In genomic region chr19:24085306-24085705, GRCm38 (mm10) we compare ENCODE assay signal across 26 mouse cellular contexts. TPM values are rescaled to one million over a fixed set of nuclear protein-coding genes. Genes with fewer than 3 reads are reported as not detected.
DNase-seq lines count a peak whose midpoint lies in the region; ATAC-seq and TF ChIP-seq lines count a peak whose summit lies in the region.
"Had no signal": no experiment of that assay in that cellular context is flagged by ENCODE, and none has a peak within 500 bp of the region (broad histone marks: within the 10 kb centered on the region; RNA-seq: fewer than 3 reads in every experiment).

No protein-coding gene starts in this region.

- WGBS in forebrain, embryonic 14.5 days: 74% methylated on average over 2 of the region's 2 CpGs
- 54% methylated on average over 2 of the region's 2 CpGs for WGBS in forebrain, embryonic 16.5 days
- 73% methylated on average over 2 of the region's 2 CpGs for WGBS in limb, embryonic 14.5 days
- WGBS in limb, embryonic 10.5 days: 85% methylated on average over 2 of the region's 2 CpGs

- no peak for ATAC-seq in forebrain, embryonic 14.5 days
- ATAC-seq in forebrain, embryonic 16.5 days: no peak
- ATAC-seq in limb, embryonic 14.5 days (ENCODE audit: low FRiP score, low read depth): no peak
- ATAC-seq: activated CD4-positive, CD25-positive, alpha-beta regulatory T cell, adult 4 months; forebrain, embryonic 13.5 days; hindbrain, embryonic 16.5 days; intestine, embryonic 15.5 days had no signal

- H3K36me3 ChIP-seq in forebrain, embryonic 14.5 days (ENCODE audit: control insufficient read depth, insufficient read depth, low read length): no peaks in the 10 kb centered on the region
- H3K36me3 ChIP-seq in forebrain, embryonic 16.5 days (ENCODE audit: control insufficient read depth, insufficient read depth): no peaks in the 10 kb centered on the region
- no peaks in the 10 kb centered on the region for H3K36me3 ChIP-seq in limb, embryonic 14.5 days (ENCODE audit: control insufficient read depth, insufficient read depth, low read length)
- H3K36me3 ChIP-seq in limb, embryonic 10.5 days: no peaks in the 10 kb centered on the region
- H3K36me3 ChIP-seq: heart, embryonic 12.5 days; intestine, embryonic 15.5 days; liver, embryonic 15.5 days; lung, embryonic 15.5 days; midbrain, embryonic 12.5 days had no signal

- TF ChIP-seq POLR2A in limb, embryonic 14.5 days (IDR thresholded peaks at IDR 0.05; ENCODE audit: borderline replicate concordance, extremely low read depth, insufficient read depth, insufficient read length): no peak

- no peaks in the 10 kb centered on the region for H3K9me3 ChIP-seq in forebrain, embryonic 14.5 days (replicated peaks; ENCODE audit: control insufficient read depth, low read length)
- H3K9me3 ChIP-seq in forebrain, embryonic 16.5 days (ENCODE audit: control insufficient read depth, low read length): no peaks in the 10 kb centered on the region
- H3K9me3 ChIP-seq in limb, embryonic 14.5 days (ENCODE audit: control insufficient read depth, low read length): no peaks in the 10 kb centered on the region
- no peaks in the 10 kb centered on the region for H3K9me3 ChIP-seq in limb, embryonic 10.5 days (replicated peaks)
- H3K9me3 ChIP-seq: forebrain, embryonic 13.5 days; heart, embryonic 12.5 days; intestine, embryonic 15.5 days; liver, embryonic 15.5 days; lung, embryonic 15.5 days; midbrain, embryonic 12.5 days had no signal

- H3K4me1 ChIP-seq in forebrain, embryonic 14.5 days (ENCODE audit: control insufficient read depth, insufficient read depth, low read length): no peaks in the 10 kb centered on the region
- 0 out of 2 replicates have a peak, but pooled peaks cover 3% of the 10 kb centered on the region for H3K4me1 ChIP-seq in forebrain, embryonic 16.5 days (replicated peaks; ENCODE audit: control insufficient read depth, insufficient read depth, low read length)
- no peaks in the 10 kb centered on the region for H3K4me1 ChIP-seq in limb, embryonic 14.5 days (ENCODE audit: control insufficient read depth, insufficient read depth, low read length)
- no peaks in the 10 kb centered on the region for H3K4me1 ChIP-seq in limb, embryonic 10.5 days
- H3K4me1 ChIP-seq: forebrain, embryonic 13.5 days; intestine, embryonic 15.5 days; liver, embryonic 15.5 days; lung, embryonic 15.5 days; midbrain, embryonic 12.5 days had no signal

- H3K27me3 ChIP-seq in forebrain, embryonic 14.5 days (replicated peaks; ENCODE audit: control insufficient read depth, insufficient read depth, low read length): no peaks in the 10 kb centered on the region
- H3K27me3 ChIP-seq in forebrain, embryonic 16.5 days (replicated peaks; ENCODE audit: control insufficient read depth, insufficient read depth, low read length): no peaks in the 10 kb centered on the region
- H3K27me3 ChIP-seq in limb, embryonic 14.5 days (ENCODE audit: control insufficient read depth, insufficient read depth, low read length): no peaks in the 10 kb centered on the region
- no peaks in the 10 kb centered on the region for H3K27me3 ChIP-seq in limb, embryonic 10.5 days (ENCODE audit: low read depth, poor library complexity, severe bottlenecking)
- H3K27me3 ChIP-seq: forebrain, embryonic 13.5 days; heart, embryonic 12.5 days; intestine, embryonic 15.5 days; liver, embryonic 15.5 days; lung, embryonic 15.5 days; midbrain, embryonic 12.5 days had no signal

- no peak overlapping the region for H3K9ac ChIP-seq in forebrain, embryonic 14.5 days (ENCODE audit: low read length)
- no peak overlapping the region for H3K9ac ChIP-seq in forebrain, embryonic 16.5 days (replicated peaks; ENCODE audit: low read depth, low read length)
- no peak overlapping the region for H3K9ac ChIP-seq in limb, embryonic 14.5 days (ENCODE audit: low read depth, low read length, severe bottlenecking)
- H3K9ac ChIP-seq: forebrain, embryonic 13.5 days; heart, embryonic 12.5 days; intestine, embryonic 15.5 days; liver, embryonic 15.5 days; lung, embryonic 15.5 days; midbrain, embryonic 12.5 days had no signal

- H3K4me3 ChIP-seq in forebrain, embryonic 14.5 days (ENCODE audit: low read depth, low read length): no peak overlapping the region
- H3K4me3 ChIP-seq in forebrain, embryonic 16.5 days (replicated peaks; ENCODE audit: low read length): no peak overlapping the region
- no peak overlapping the region for H3K4me3 ChIP-seq in limb, embryonic 14.5 days (replicated peaks; ENCODE audit: low read length)
- H3K4me3 ChIP-seq in limb, embryonic 10.5 days: no peak overlapping the region
- H3K4me3 ChIP-seq: forebrain, embryonic 13.5 days; heart, adult 2 months; heart, embryonic 12.5 days; intestine, embryonic 15.5 days; liver, embryonic 15.5 days; lung, embryonic 15.5 days; midbrain, embryonic 12.5 days had no signal

- no peak overlapping the region for H3K4me2 ChIP-seq in forebrain, embryonic 14.5 days (ENCODE audit: low read length)
- no peak overlapping the region for H3K4me2 ChIP-seq in forebrain, embryonic 16.5 days (ENCODE audit: low read length)
- no peak overlapping the region for H3K4me2 ChIP-seq in limb, embryonic 14.5 days (replicated peaks; ENCODE audit: low read depth, low read length, severe bottlenecking)
- H3K4me2 ChIP-seq: forebrain, embryonic 13.5 days; heart, embryonic 12.5 days; intestine, embryonic 15.5 days; liver, embryonic 15.5 days; lung, embryonic 15.5 days; midbrain, embryonic 12.5 days had no signal

- peak; percentile 47 for DNase-seq in forebrain, embryonic 14.5 days (ENCODE audit: low spot score)
- DNase-seq in limb, embryonic 14.5 days (ENCODE audit: low spot score): peak; percentile 20
- DNase-seq in limb, embryonic 10.5 days (ENCODE audit: low spot score): no peak
- DNase-seq in 3T3-L1 (ENCODE audit: low read depth, low spot score): peak; percentile 57
- peak; percentile 36 for DNase-seq in brain, adult 2 months (ENCODE audit: low read depth, low spot score)
- DNase-seq in testis, postnatal 14 days (ENCODE audit: low spot score): no peak
- DNase-seq: adrenal gland, adult 2 months; adrenal gland, postnatal 36 days; B cell, adult 2 months; cerebellum, adult 9-10 months; heart, adult 2 months; heart, postnatal 4 days; kidney, adult 2 months; kidney, postnatal 4 days; lung, postnatal 36 days; thymus, postnatal 4 days had no signal

- no peak overlapping the region for H3K27ac ChIP-seq in forebrain, embryonic 14.5 days (ENCODE audit: low read depth, low read length)
- no peak overlapping the region for H3K27ac ChIP-seq in forebrain, embryonic 16.5 days (ENCODE audit: low read length)
- H3K27ac ChIP-seq in limb, embryonic 14.5 days (replicated peaks; ENCODE audit: low read depth, low read length): no peak overlapping the region
- H3K27ac ChIP-seq in limb, embryonic 10.5 days: no peak overlapping the region
- H3K27ac ChIP-seq: forebrain, embryonic 13.5 days; heart, adult 2 months; intestine, embryonic 15.5 days; kidney, postnatal 0 days; liver, embryonic 15.5 days; lung, embryonic 15.5 days; midbrain, embryonic 12.5 days had no signal

RNA-seq across cellular contexts. Expression of gene Fam189a2, which starts 54.5 kb away (rescaled TPM):
- polyA plus RNA-seq in forebrain, embryonic 14.5 days (2014; fragmentation: Nextera tagmentation; extraction: Ambion mirVana): 0.80 and 1.1 TPM in 2 replicates
- 0.37 and 1.1 TPM in 2 replicates for polyA plus RNA-seq in forebrain, embryonic 16.5 days (2015; fragmentation: Nextera tagmentation; extraction: Ambion mirVana)
- polyA plus RNA-seq in limb, embryonic 14.5 days (2012; rRNA removed): 4.5 and 5.0 TPM in 2 replicates
- 0.94 and 1.0 TPM in 2 replicates for polyA plus RNA-seq in limb, embryonic 14.5 days (2014; fragmentation: Nextera tagmentation; extraction: Ambion mirVana)
- polyA plus RNA-seq in limb, embryonic 10.5 days (2016; fragmentation: Nextera tagmentation; extraction: Ambion mirVana): 0.20 and 0.28 TPM in 2 replicates
- polyA plus RNA-seq: activated CD4-positive, CD25-positive, alpha-beta regulatory T cell, adult 4 months had no signal

Comparison
In these comparisons a context has a peak if more than half of its experiments do, and no peak if none do; other contexts are left out.
1. DNase-seq: peak in forebrain, embryonic 14.5 days (single experiment), limb, embryonic 14.5 days (single experiment), 3T3-L1 (single experiment) and brain, adult 2 months (single experiment); none in limb, embryonic 10.5 days (single experiment) and testis, postnatal 14 days (single experiment).